Mouse (Mus musculus): Measurements from ENCODE around the gene Phactr1. TPM values are rescaled to one million over a fixed set of nuclear protein-coding genes. Genes with fewer than 3 reads are reported as not detected.

The Phactr1 gene
- polyA plus RNA-seq, 1 experiment: 0.35 TPM

GRCm38 (mm10) chr13:42902859-42903258 lies 222.4 kb downstream of the Phactr1 start:
- Histone ChIP-seq H3K4me3 (replicated peaks; ENCODE audit: control insufficient read depth, low read depth, low read length) (no peak overlapping the region), H3K4me1 (ENCODE audit: control insufficient read depth, insufficient read depth, low read length) (no peaks in the 10 kb centered on the region), H3K27ac (ENCODE audit: control insufficient read depth, insufficient read depth, low read depth, low read length, poor library complexity) (no peak overlapping the region)
- 75% methylated on average over 3 of the region's 3 CpGs for WGBS
- TF ChIP-seq CTCF (IDR thresholded peaks at IDR 0.05; ENCODE audit: control insufficient read depth, insufficient read depth, low read length): no peak
- TF ChIP-seq POLR2A (IDR thresholded peaks at IDR 0.05; ENCODE audit: borderline replicate concordance, control insufficient read depth, low read depth, low read length): no peak

DNA sequence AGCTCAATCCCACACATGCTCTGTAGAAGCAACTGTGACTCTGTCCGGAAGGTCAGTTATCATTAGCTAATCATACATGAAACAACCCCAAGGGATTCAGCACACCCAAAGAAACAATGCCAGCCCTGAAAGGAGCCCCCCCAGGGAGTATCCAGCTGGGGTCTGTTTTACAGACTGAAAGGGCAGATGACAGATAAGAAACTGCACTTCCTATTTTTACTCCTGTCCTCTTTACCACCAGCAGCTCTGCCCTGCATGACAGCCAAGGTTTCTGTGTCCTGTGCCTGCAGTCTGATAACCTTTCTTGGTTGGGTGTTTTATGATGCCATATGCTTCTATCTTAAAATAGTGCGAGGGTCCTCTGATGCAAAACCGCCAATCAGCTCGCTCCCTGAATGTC lies 225.4 kb downstream of the Phactr1 start:
- H3K4me3 ChIP-seq (replicated peaks; ENCODE audit: control insufficient read depth, low read depth, low read length): no peak overlapping the region
- no peaks in the 10 kb centered on the region for H3K4me1 ChIP-seq (ENCODE audit: control insufficient read depth, insufficient read depth, low read length)
- WGBS: 13% methylated on average over 4 of the region's 4 CpGs
- no peak overlapping the region for H3K27ac ChIP-seq (ENCODE audit: control insufficient read depth, insufficient read depth, low read depth, low read length, poor library complexity)
- TF ChIP-seq CTCF (IDR thresholded peaks at IDR 0.05; ENCODE audit: control insufficient read depth, insufficient read depth, low read length): no peak
- no peak for TF ChIP-seq POLR2A (IDR thresholded peaks at IDR 0.05; ENCODE audit: borderline replicate concordance, control insufficient read depth, low read depth, low read length)

- H3K4me3 ChIP-seq (replicated peaks; ENCODE audit: control insufficient read depth, low read depth, low read length): no peak overlapping the region
- no peak overlapping the region for H3K27ac ChIP-seq (ENCODE audit: control insufficient read depth, insufficient read depth, low read depth, low read length, poor library complexity)
- H3K4me1 ChIP-seq (ENCODE audit: control insufficient read depth, insufficient read depth, low read length): no peaks in the 10 kb centered on the region
- 77% methylated on average over 12 of the region's 12 CpGs for WGBS
- TF ChIP-seq CTCF (IDR thresholded peaks at IDR 0.05; ENCODE audit: control insufficient read depth, insufficient read depth, low read length) (no peak), POLR2A (IDR thresholded peaks at IDR 0.05; ENCODE audit: borderline replicate concordance, control insufficient read depth, low read depth, low read length) (no peak)
These were observed 226.6 kb downstream of the Phactr1 start for GRCm38 (mm10) chr13:42906990-42907389.

DNA sequence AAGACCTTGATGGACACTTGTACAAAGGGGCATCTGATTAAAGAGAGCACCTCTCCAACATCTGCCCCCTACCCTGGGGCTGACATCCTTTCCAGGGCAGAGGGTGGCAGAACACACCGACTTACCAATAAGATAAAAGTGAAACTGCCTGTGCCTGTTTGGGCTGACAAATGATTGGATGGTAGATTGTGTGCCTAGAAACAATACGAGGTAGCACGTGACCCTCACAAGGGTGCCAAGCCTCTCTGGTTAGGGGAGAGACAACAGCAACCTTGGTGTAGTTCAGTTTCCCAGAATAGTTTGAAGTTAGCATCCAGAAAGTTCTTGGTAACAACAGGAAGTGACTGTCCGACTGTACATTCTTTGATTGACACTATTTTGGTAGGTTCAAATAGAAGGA lies 234.7 kb downstream of the Phactr1 start:
- Histone ChIP-seq H3K4me1 (ENCODE audit: control insufficient read depth, insufficient read depth, low read length) (no peaks in the 10 kb centered on the region), H3K4me3 (replicated peaks; ENCODE audit: control insufficient read depth, low read depth, low read length) (no peak overlapping the region), H3K27ac (ENCODE audit: control insufficient read depth, insufficient read depth, low read depth, low read length, poor library complexity) (no peak overlapping the region)
- TF ChIP-seq POLR2A (IDR thresholded peaks at IDR 0.05; ENCODE audit: borderline replicate concordance, control insufficient read depth, low read depth, low read length): no peak
- TF ChIP-seq CTCF (IDR thresholded peaks at IDR 0.05; ENCODE audit: control insufficient read depth, insufficient read depth, low read length): no peak
- 27% methylated on average over 4 of the region's 4 CpGs for WGBS

DNA sequence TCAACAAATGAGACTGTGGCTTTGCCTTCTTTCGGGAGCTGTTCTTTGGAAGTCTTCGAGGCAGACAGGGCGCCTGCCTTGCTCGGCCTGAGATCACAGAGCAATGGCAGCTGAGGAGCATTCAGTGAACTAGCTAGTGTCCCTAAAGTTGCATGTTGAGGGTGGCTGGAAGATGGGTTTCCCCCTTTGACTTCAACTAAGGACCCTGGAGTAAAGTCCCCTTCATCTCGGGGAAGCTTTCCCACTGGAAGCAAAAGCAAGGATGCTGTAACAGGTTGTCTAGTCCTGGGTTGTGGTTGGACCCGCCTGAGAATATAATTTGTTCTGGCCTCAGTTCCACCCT lies 235.4 kb downstream of the Phactr1 start:
- TF ChIP-seq CTCF (IDR thresholded peaks at IDR 0.05; ENCODE audit: control insufficient read depth, insufficient read depth, low read length): no peak
- Histone ChIP-seq H3K4me1 (ENCODE audit: control insufficient read depth, insufficient read depth, low read length) (no peaks in the 10 kb centered on the region), H3K4me3 (replicated peaks; ENCODE audit: control insufficient read depth, low read depth, low read length) (no peak overlapping the region), H3K27ac (ENCODE audit: control insufficient read depth, insufficient read depth, low read depth, low read length, poor library complexity) (no peak overlapping the region)
- 36% methylated on average over 6 of the region's 6 CpGs for WGBS

GRCm38 (mm10) chr13:42916194-42917033 lies 236.0 kb downstream of the Phactr1 start:
- H3K27ac ChIP-seq (ENCODE audit: control insufficient read depth, insufficient read depth, low read depth, low read length, poor library complexity): no peak overlapping the region
- 2% methylated on average over 74 of the region's 74 CpGs for WGBS
- H3K4me1 ChIP-seq (ENCODE audit: control insufficient read depth, insufficient read depth, low read length): no peaks in the 10 kb centered on the region
- no peak overlapping the region for H3K4me3 ChIP-seq (replicated peaks; ENCODE audit: control insufficient read depth, low read depth, low read length)
- TF ChIP-seq POLR2A (IDR thresholded peaks at IDR 0.05; ENCODE audit: borderline replicate concordance, control insufficient read depth, low read depth, low read length) (no peak), CTCF (IDR thresholded peaks at IDR 0.05; ENCODE audit: control insufficient read depth, insufficient read depth, low read length) (no peak)

- no peak overlapping the region for H3K4me3 ChIP-seq (replicated peaks; ENCODE audit: control insufficient read depth, low read depth, low read length)
- no peaks in the 10 kb centered on the region for H3K4me1 ChIP-seq (ENCODE audit: control insufficient read depth, insufficient read depth, low read length)
- TF ChIP-seq CTCF (IDR thresholded peaks at IDR 0.05; ENCODE audit: control insufficient read depth, insufficient read depth, low read length) (no peak), POLR2A (IDR thresholded peaks at IDR 0.05; ENCODE audit: borderline replicate concordance, control insufficient read depth, low read depth, low read length) (no peak)
- H3K27ac ChIP-seq (ENCODE audit: control insufficient read depth, insufficient read depth, low read depth, low read length, poor library complexity): no peak overlapping the region
- 55% methylated on average over 6 of the region's 6 CpGs for WGBS
These were observed 236.8 kb downstream of the Phactr1 start for GRCm38 (mm10) chr13:42917251-42917650.

DNA sequence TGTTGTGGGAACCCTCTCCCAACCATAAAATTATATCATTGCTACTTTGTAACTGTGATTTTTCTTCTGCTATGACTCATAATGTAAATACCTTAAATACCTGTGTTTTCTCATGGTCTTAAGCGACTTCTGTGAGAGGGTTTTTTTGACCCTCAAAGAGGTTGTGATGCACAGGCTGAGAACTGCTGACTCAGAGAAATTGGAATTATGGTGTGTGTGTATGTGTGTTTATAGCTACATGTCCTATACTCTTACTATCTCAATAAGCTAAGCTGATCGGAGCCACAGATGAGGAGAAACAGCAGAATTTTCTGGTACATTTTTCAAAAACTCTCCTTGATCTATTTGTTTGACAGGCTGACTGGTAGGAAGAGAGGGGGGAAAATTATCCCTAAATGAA lies 239.6 kb downstream of the Phactr1 start:
- no peak overlapping the region for H3K4me3 ChIP-seq (replicated peaks; ENCODE audit: control insufficient read depth, low read depth, low read length)
- no peaks in the 10 kb centered on the region for H3K4me1 ChIP-seq (ENCODE audit: control insufficient read depth, insufficient read depth, low read length)
- TF ChIP-seq CTCF (IDR thresholded peaks at IDR 0.05; ENCODE audit: control insufficient read depth, insufficient read depth, low read length) (no peak), POLR2A (IDR thresholded peaks at IDR 0.05; ENCODE audit: borderline replicate concordance, control insufficient read depth, low read depth, low read length) (no peak)
- WGBS: 82% methylated on average over 2 of the region's 2 CpGs
- no peak overlapping the region for H3K27ac ChIP-seq (ENCODE audit: control insufficient read depth, insufficient read depth, low read depth, low read length, poor library complexity)

All from bone marrow, adult 2 months (tissue).